Mouse (Mus musculus) mouse trophoblast stem cell (cell line): ENCODE measurements at regions not wholly inside any gene's neighbourhood (a gene's known extent, or its start where the extent isn't known, plus 50 kb on each side); places are given as distances from the start of the nearest gene placed in this dataset.

Source experiments
- in situ Hi-C, 2 experiments: fragments of 300-500 bp; cut with MseI, MboI; formaldehyde crosslinking; loops; 2 replicates in 1 of 2; 3 replicates in 1 of 2; pipeline ENCODE4 v1.15.1; 2025

GRCm38 (mm10) chr2:95232135-95232772, 794.3 kb upstream of the Api5 start:
- in situ Hi-C loops: loop anchor here (25.0 kb wide), 3 partner anchors 255 to 1080 kb away; partner anchors contain the start of gene Lrrc4c (in 1 of the 2)

DNA sequence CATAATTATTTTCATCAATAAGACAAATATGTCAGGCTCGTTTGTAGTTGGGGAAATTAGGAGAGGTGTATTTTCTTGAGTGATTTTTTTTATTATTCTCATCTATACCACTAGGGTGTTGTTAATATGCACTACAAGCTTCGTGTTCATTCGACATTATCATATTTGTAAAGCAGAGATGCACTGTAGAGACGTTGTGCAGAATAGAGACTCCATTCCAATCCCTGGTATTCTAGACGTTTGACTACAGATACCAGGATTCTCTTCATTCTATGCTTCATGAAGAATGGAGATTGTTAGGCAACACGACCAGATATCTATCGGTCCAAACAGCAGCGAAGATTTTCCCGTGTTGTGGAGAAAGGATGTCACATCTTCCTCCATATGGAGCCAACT, 793.8 kb upstream of the Api5 start:
- in situ Hi-C loops: loop anchor here (25.0 kb wide), 3 partner anchors 256 to 1081 kb away; partner anchors contain the start of gene Lrrc4c (in 1 of the 2)

DNA sequence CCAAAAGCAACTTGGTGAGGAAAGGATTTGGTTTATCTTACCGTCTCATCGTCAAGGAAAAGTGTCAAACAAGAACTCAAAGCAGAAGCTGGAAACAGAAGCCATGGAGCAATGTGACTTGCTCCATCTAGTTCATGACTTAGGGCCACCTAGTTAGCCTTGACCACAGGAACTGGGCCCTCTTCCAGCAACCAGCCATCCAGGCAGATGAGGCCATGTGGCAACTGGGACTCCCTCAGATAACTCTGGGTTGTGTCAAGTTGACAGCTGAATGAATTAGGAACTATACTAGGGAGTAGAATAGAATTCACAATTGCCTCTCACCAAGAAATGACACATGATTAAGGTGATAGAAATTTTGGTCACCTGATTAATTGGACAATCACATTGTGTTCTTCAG, 791.5 kb upstream of the Api5 start:
- in situ Hi-C loops: loop anchor here (25.0 kb wide), 3 partner anchors 258 to 1083 kb away; partner anchors contain the start of gene Lrrc4c (in 1 of the 2)

- in situ Hi-C loops: no loop called here
Measured at GRCm38 (mm10) chr2:95210216-95210941, 772.4 kb upstream of the Api5 start.
